Mouse (Mus musculus): Measurements from ENCODE around the gene Fam155a.

DNA sequence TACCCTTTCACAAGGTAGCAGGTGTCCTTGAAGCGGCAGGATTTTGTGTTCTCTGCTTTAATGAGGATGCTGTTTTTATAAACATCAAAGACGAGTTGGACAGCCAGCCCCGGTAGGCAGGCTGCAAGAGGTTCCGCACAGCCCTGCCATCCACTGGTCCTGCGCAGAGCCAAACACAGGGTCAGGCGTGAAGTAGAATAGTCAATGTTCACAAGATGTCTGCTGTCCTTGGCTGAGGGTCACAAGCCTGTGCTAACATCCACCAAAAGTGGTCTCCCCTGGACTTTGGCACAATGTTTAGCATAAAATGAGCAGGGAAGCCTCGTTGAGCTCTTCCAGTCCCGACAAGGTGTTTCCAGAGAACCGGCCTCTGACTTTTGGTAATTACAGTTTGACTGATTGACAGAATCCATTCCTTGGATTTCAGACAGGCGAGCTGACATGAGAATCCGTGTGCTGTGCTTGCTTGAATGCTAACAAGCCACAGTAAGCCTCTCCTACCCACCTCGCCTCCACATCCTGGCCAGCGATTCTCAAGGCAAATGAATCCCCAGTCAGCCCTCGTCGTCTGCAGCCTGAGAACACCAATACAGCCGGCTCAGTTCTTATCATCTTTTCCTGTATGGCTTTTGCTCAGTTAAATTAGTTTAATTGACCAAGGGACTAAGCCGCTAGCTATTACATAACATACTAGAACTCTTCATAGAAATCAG, 522.7 kb downstream of the Fam155a start:
- TF ChIP-seq CTCF (IDR thresholded peaks at IDR 0.05; ENCODE audit: extremely low read depth, insufficient read length, insufficient replicate concordance, low read depth, low read length) (no peak), POLR2A (IDR thresholded peaks at IDR 0.05; ENCODE audit: low read depth, low read length) (no peak)
